Mouse (Mus musculus) gastrocnemius, postnatal 4 days (tissue): ENCODE data around the gene Cpox. TPM values are rescaled to one million over a fixed set of nuclear protein-coding genes. Genes with fewer than 3 reads are reported as not detected.
"Not testable (repeated sequence)": the region's sequence is repeated elsewhere in the genome, so short reads cannot be mapped to it uniquely, and the experiment has no call there.

Experiments
- DNase-seq, 2 experiments: peaks; one replicate each; pipeline ENCODE4 v3.0.0; 2021 to 2022; ENCODE audit warnings: low spot score in 2 of 2, mixed read lengths in 2 of 2
- long read RNA-seq, 2 experiments: library from polyadenylated mRNA; stranded (forward); transcript quantifications; one replicate each; pipeline ENCODE4 v2.0.0; 2021
- total RNA-seq, 2 experiments: library from RNA; stranded (reverse); gene quantifications; 2 replicates each; pipeline ENCODE4 v1.2.3; 2021

The Cpox gene
- total RNA-seq = 10 to 100 TPM; 10.5 to 13.0 TPM
- long read RNA-seq, experiment 1, transcript Cpox-201 (7 exons, 3,097 nt) = major isoform, 11 of 12 reads
- long read RNA-seq, experiment 1, partial matches to known transcripts = 0 of 12 reads
- long read RNA-seq, experiment 1, other reads (novel, unspliced or antisense) = 1 of 12 reads
- long read RNA-seq, experiment 2, transcript Cpox-201 (7 exons, 3,097 nt) = major isoform, 18 of 22 reads
- long read RNA-seq, experiment 2, partial matches to known transcripts = 1 of 22 reads
- long read RNA-seq, experiment 2, other reads (novel, unspliced or antisense) = 2 of 22 reads

DNA sequence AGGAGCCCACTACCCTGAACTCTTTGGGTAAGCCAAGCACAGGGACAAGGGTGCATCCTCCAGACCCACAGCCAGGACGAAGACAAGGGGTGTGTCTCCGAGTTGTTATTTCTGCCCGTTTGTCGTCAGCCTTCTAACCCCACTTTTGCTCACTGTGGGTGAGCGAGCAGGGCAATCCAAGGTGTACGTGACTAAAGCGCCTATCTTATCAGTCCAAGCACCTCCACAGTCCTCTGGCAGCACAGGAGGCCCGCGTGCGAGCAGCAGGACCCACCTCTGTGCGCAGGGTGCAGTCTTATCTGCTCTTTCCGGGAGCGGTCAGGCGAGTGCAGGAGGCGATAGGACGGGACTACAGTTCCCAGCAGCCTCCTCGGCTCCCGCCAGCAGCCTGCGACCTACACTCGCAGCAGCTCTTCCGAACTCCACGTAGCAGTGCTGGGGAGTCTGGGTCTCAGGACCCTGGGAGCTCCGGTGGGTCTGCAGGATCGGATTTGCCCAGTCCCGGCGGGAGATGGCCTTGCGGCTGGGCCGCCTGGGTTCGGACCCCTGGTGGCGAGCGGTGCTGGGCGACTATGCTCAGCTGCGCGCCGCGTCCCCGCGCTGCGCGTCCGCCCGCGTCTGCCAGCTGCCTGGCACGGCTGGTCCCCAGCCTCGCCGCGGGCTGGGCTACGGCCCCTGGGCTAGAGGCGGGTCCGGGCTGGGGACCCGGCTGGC lies at the start of gene Cpox:
Gene Cpox (plus strand): TSS at position 376 of the 714 bp plus-strand sequence.
- peak; percentile 48 to 79 for DNase-seq

GRCm38 (mm10) chr16:58622377-58622776 lies 47.7 kb upstream of the Cpox start:
- DNase-seq = no peak

- no peak for DNase-seq
Observed at GRCm38 (mm10) chr16:58623114-58623513, 47.0 kb upstream of the Cpox start.

DNA sequence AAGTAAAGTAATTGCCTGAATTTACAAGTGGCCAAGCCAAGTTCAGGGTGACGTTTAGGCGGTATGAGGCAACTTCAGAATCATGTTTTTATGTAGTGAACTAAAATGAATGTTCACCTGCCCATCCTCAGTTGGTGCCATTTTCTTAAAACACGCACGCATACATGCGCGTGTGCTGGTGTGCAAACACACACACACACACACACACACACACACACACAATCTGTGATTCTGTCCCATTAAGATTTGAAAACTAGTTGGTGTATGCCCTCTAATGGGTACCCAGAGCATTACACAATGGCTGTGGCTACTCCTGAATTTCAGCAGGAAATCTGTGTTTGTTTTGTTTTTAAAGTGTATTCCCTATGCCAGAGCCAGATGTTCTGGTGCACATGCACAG lies 46.1 kb upstream of the Cpox start:
- peak in 1 of 2 experiments; percentile 20 for DNase-seq

DNA sequence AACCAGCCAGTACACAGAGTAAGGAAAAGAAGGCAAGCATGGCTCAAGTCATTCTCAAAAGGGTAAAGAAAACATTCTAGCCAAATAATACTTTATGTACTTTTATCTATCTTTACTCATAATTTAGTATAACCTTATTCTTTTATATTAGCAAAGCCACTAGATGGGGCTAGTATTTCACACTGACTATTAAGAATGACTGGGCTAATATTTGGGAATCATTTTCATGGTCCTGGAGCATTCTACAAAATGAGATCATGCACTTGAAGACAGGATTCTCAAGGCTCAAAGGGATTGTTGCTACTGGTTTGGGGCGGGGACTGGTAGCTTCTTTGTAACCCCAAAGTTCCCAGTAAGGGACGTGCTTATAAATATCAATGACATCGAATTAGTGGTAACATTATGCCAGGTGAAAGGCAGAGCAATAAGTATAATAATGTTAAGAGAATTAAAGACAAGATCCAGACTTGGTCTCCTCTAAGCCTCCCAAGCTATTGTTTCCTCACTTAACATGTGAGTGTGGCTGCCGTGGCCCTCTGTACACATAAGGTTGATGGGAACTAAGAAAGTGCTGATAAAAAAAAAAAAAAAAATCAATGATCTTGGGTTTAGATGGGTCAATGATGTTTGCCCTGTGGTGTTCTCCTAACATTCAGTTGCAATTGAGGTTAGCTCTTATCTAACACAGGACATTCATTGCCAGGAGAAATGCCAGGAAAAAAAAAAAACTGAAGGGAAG lies 42.3 kb upstream of the Cpox start:
- no peak for DNase-seq

- no peak for DNase-seq
Observed at GRCm38 (mm10) chr16:58628336-58628680, 41.8 kb upstream of the Cpox start.

GRCm38 (mm10) chr16:58628968-58629367 lies 41.1 kb upstream of the Cpox start:
- no peak for DNase-seq

- DNase-seq = no peak
Observed at GRCm38 (mm10) chr16:58629736-58630135, 40.4 kb upstream of the Cpox start.

- peak in 1 of 2 experiments; percentile 0 for DNase-seq
Observed at GRCm38 (mm10) chr16:58635866-58636265, 34.2 kb upstream of the Cpox start.

DNA sequence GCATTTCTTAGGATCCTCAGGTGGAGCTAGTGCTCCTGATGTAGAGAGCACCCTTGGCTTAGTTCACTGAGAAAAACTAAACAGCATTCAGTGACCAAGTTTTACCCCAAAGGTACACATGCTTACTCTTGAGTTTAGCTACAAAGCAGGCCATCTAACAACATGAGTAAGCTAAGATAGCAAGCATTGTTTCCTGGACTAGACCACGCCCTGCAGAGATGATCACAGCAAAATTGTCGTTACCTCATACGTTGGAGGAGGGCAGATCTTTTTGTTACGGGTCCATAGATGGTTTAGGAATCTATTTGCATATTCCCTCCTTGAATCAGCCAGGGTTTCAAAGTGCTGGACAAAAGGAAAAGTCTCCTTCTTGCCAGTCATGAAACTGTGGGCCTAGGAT lies 32.6 kb upstream of the Cpox start:
- peak in 1 of 2 experiments; percentile 1 for DNase-seq

DNA sequence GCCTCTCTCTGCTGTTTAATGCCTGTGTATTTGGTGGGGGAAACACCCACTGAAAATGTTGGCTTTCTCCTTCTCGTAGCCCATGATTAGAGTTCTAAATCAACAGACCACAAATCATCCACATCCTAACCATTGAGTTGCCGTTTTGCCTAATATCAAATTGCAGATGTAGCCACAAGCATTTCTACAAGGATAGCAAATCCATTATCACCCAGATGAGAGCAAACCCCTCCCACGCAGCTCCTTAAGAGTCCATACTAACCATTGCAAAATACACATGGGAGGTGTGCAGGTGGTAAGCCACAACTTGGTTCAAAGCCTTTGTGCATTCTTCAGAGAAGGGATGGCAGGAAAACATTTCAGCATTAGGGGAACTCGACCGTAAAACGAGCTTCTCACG lies 32.1 kb upstream of the Cpox start:
- DNase-seq = no peak

GRCm38 (mm10) chr16:58638689-58639175 lies 31.4 kb upstream of the Cpox start, which contains the start of gene E330017A01Rik:
Gene E330017A01Rik, minus strand, starts transcription at chr16:58638739.
- no peak for DNase-seq

DNA sequence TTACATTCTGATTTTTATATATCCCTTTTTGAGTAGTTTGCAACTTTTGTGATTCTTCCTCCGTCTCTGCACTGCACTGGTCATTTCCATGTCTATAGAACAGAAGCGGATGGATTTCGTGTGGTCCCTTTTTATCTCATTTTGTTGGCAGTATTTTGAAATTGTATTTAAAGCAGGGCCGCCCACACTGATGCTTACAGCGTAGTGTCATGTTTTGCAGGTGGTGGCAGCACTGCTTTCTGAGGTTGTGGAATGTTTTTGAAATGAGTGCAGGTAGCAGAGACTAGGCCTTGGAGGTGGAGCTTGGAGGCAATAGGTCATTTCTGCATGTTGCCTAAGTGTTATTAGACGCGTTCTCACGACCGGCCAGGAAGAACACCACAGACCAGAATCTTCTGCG lies 20.1 kb upstream of the Cpox start:
- no peak for DNase-seq

GRCm38 (mm10) chr16:58655751-58656150 lies 14.3 kb upstream of the Cpox start:
- DNase-seq = no peak

DNA sequence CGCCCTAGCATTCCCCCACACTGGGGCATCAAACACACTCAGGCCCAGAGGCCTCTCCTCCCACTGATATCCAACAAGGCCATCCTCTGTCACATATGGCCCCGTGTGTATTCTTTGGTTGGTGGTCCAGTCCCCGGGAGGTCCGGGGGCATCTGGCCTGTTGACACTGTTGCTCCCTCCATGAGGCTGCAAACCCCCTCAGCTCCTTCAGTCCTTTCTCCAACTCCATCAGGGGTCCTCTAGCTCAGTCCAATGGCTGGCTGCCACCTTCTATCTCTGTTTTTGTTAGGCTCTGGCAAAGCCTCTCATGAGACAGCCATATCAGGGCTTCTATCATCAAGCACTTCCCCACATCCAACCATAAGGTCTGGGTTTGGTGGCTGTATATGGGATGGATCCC lies 13.6 kb upstream of the Cpox start:
- no peak for DNase-seq

DNA sequence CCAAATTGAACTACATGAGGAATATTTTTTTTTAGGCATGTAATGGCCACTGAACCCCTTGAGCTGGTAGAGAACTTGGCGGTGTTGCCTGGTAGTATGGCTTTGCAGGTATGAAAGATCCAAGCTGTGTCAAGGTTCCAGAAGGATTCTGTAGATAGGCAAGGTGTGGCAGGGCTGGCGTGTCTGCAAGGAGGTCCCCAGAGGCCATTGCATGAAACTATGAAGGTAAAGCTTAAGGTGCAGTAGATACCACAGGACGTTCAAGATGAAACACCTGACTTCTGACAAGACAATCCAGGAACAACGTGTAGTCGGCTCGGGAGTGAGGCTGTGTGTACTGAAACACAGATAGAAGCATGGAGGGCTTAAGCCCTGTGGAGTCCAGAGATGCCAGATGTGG lies 11.4 kb upstream of the Cpox start:
- no peak for DNase-seq

DNA sequence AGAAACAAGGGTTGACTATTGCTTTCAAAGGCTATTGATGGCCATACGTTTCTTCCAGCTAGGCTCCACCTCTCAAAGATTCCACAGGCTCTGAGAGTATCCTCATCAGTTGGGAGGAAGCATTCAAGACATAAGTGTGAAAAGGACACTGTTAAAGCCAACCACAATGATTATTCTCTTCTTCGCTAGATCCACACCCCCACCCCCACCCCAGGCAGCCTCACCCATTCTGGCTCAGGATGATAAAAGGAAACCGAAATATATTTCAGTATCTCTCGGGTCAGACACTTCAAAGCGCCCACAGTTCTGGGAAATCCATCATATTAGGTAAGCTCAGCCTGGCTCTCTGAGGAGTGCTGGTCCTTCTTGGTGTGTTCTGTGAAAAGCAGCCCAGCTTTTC lies 8.3 kb upstream of the Cpox start:
- no peak for DNase-seq

DNA sequence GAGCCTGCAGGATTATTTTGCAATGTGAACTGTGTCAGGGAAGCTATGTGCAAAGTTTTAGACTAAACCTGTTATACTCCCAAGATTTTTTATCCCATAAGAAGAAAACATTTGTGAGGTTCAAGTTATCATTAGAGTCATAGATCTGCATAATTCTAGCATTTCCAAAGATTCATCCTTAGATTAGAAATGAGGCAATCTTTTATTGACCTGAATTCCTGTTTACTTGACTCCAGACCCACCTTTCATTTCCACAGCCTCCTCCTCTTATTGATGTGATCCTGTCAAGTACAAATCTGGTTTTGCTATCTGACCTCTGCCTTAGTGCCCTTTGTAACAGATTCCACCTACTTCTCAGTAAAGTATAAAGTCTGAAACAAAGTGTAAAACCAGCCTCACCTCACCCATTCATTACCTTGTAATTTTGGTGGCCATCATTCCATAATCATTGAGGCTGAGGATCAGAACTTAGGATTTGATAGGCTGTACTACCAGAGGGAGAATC lies 7.8 kb upstream of the Cpox start:
- DNase-seq = no peak

DNA sequence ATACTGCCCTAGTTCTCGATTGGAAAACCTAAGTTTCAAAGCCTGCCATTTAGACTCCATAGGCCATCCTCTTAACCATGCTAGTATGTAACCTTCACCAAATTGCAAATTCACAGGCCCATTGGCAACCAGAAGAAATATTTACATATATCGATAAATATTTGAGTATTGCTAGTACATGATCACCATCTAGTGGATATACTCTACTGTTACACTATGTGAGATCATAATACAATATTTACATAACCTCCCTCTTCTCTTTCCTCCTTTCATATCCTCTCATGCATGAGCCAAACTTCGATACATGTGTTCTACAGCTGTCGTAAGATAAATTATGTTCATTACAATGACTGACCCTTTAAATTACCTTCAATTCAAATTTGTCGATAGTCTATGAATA lies 7.1 kb upstream of the Cpox start:
- DNase-seq = no peak

GRCm38 (mm10) chr16:58663816-58664215 lies 6.3 kb upstream of the Cpox start:
- DNase-seq = no peak

DNA sequence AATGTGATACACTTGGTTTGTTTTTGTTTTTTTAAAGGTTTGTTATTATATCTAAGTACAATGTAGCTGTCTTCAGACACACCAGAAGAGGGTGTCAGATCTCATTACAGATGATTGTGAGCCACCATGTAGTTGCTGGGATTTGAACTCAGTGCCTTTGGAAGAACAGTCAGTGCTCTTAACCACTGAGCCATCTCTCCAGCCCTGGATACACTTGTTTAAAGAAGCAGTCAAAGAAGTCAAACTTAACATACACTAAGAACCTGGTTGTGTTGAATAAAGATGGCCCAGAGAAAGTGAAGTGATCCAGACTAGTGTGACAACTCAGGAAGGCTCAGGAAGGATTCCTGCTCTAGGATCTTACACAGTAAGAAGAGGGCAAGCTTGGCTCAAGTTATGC lies 5.0 kb upstream of the Cpox start:
- not testable (repeated sequence) for DNase-seq

DNA sequence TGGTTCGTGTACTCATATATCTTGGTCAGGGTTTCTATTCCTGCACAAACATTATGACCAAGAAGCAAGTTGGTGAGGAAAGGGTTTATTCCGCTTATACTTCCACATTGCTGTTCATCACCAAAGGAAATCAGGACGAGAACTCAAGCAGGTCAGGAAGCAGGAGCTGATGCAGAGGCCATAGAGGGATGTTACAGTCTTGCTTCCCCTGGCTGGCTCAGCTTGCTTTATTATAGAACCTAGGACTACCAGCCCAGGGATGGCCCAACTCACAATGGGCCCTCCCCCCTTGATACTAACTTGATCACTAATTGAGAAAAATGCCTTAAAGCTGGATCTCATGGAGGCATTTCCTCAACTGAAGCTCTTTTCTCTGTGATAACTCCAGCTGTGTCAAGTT lies 3.4 kb upstream of the Cpox start:
- DNase-seq = not testable (repeated sequence)
